Mouse (Mus musculus): Measurements from ENCODE around the gene Exoc6b. TPM values are rescaled to one million over a fixed set of nuclear protein-coding genes. Genes with fewer than 3 reads are reported as not detected.
"Not testable (repeated sequence)": the region's sequence is repeated elsewhere in the genome, so short reads cannot be mapped to it uniquely, and the experiment has no call there.

Exoc6b gene
- total RNA-seq (2017), result 16.1 to 25.8 TPM (median 18.2 TPM) in 3 replicates

- ATAC-seq (replicated peaks; ENCODE audit: insufficient number of reproducible peaks, low FRiP score, low TSS enrichment, poor library complexity, severe bottlenecking), result peak; percentile 86
Observed at GRCm38 (mm10) chr6:85069023-85069985, at the start of gene Exoc6b. Exoc6b (minus strand) TSS chr6:85069513.

- 0 out of 2 replicates have a peak, but pooled peaks have one; percentile 30 for ATAC-seq (replicated peaks; ENCODE audit: insufficient number of reproducible peaks, low FRiP score, low TSS enrichment, poor library complexity, severe bottlenecking)
Observed at GRCm38 (mm10) chr6:85117545-85118511, 48.5 kb upstream of the Exoc6b start.

- no peak for ATAC-seq (replicated peaks; ENCODE audit: insufficient number of reproducible peaks, low FRiP score, low TSS enrichment, poor library complexity, severe bottlenecking)
Observed at GRCm38 (mm10) chr6:85105033-85105615, 35.8 kb upstream of the Exoc6b start.

GRCm38 (mm10) chr6:85103321-85103720 is 34.0 kb upstream of the Exoc6b start:
- ATAC-seq (replicated peaks; ENCODE audit: insufficient number of reproducible peaks, low FRiP score, low TSS enrichment, poor library complexity, severe bottlenecking), result no peak

GRCm38 (mm10) chr6:85096441-85096840 is 27.1 kb upstream of the Exoc6b start:
- no peak for ATAC-seq (replicated peaks; ENCODE audit: insufficient number of reproducible peaks, low FRiP score, low TSS enrichment, poor library complexity, severe bottlenecking)

GRCm38 (mm10) chr6:85087425-85087824 is 18.1 kb upstream of the Exoc6b start:
- no peak for ATAC-seq (replicated peaks; ENCODE audit: insufficient number of reproducible peaks, low FRiP score, low TSS enrichment, poor library complexity, severe bottlenecking)

- ATAC-seq (replicated peaks; ENCODE audit: insufficient number of reproducible peaks, low FRiP score, low TSS enrichment, poor library complexity, severe bottlenecking), result no peak
Observed at GRCm38 (mm10) chr6:85086645-85087044, 17.3 kb upstream of the Exoc6b start.

GRCm38 (mm10) chr6:85076179-85076720 is 6.9 kb upstream of the Exoc6b start:
- not testable (repeated sequence) for ATAC-seq (replicated peaks; ENCODE audit: insufficient number of reproducible peaks, low FRiP score, low TSS enrichment, poor library complexity, severe bottlenecking)

GRCm38 (mm10) chr6:85074996-85075395 is 5.7 kb upstream of the Exoc6b start:
- no peak for ATAC-seq (replicated peaks; ENCODE audit: insufficient number of reproducible peaks, low FRiP score, low TSS enrichment, poor library complexity, severe bottlenecking)

- peak; percentile 48 for ATAC-seq (replicated peaks; ENCODE audit: insufficient number of reproducible peaks, low FRiP score, low TSS enrichment, poor library complexity, severe bottlenecking)
Observed at GRCm38 (mm10) chr6:85068322-85069022, 841 bp downstream of the Exoc6b start.

- ATAC-seq (replicated peaks; ENCODE audit: insufficient number of reproducible peaks, low FRiP score, low TSS enrichment, poor library complexity, severe bottlenecking), result no peak
Observed at GRCm38 (mm10) chr6:85057641-85058040, 11.7 kb downstream of the Exoc6b start.

- ATAC-seq (replicated peaks; ENCODE audit: insufficient number of reproducible peaks, low FRiP score, low TSS enrichment, poor library complexity, severe bottlenecking), result no peak
Observed at GRCm38 (mm10) chr6:85051109-85051508, 18.2 kb downstream of the Exoc6b start.

- ATAC-seq (replicated peaks; ENCODE audit: insufficient number of reproducible peaks, low FRiP score, low TSS enrichment, poor library complexity, severe bottlenecking), result no peak
Observed at GRCm38 (mm10) chr6:85046531-85046930, 22.8 kb downstream of the Exoc6b start.

- ATAC-seq (replicated peaks; ENCODE audit: insufficient number of reproducible peaks, low FRiP score, low TSS enrichment, poor library complexity, severe bottlenecking), result no peak
Observed at GRCm38 (mm10) chr6:85044621-85045152, 24.6 kb downstream of the Exoc6b start.

- ATAC-seq (replicated peaks; ENCODE audit: insufficient number of reproducible peaks, low FRiP score, low TSS enrichment, poor library complexity, severe bottlenecking), result 0 out of 2 replicates have a peak, but pooled peaks have one; percentile 43
Observed at GRCm38 (mm10) chr6:85037677-85038076, 31.6 kb downstream of the Exoc6b start.

- ATAC-seq (replicated peaks; ENCODE audit: insufficient number of reproducible peaks, low FRiP score, low TSS enrichment, poor library complexity, severe bottlenecking), result no peak
Observed at GRCm38 (mm10) chr6:85029671-85030070, 39.6 kb downstream of the Exoc6b start.

- no peak for ATAC-seq (replicated peaks; ENCODE audit: insufficient number of reproducible peaks, low FRiP score, low TSS enrichment, poor library complexity, severe bottlenecking)
Observed at GRCm38 (mm10) chr6:85024403-85024802, 44.9 kb downstream of the Exoc6b start.

- no peak for ATAC-seq (replicated peaks; ENCODE audit: insufficient number of reproducible peaks, low FRiP score, low TSS enrichment, poor library complexity, severe bottlenecking)
Observed at GRCm38 (mm10) chr6:85017011-85017410, 52.3 kb downstream of the Exoc6b start.

All from monocyte, adult 5-6 weeks (primary cell).